ENCODE assay signal across 10 mouse cellular contexts in the genomic region with DNA sequence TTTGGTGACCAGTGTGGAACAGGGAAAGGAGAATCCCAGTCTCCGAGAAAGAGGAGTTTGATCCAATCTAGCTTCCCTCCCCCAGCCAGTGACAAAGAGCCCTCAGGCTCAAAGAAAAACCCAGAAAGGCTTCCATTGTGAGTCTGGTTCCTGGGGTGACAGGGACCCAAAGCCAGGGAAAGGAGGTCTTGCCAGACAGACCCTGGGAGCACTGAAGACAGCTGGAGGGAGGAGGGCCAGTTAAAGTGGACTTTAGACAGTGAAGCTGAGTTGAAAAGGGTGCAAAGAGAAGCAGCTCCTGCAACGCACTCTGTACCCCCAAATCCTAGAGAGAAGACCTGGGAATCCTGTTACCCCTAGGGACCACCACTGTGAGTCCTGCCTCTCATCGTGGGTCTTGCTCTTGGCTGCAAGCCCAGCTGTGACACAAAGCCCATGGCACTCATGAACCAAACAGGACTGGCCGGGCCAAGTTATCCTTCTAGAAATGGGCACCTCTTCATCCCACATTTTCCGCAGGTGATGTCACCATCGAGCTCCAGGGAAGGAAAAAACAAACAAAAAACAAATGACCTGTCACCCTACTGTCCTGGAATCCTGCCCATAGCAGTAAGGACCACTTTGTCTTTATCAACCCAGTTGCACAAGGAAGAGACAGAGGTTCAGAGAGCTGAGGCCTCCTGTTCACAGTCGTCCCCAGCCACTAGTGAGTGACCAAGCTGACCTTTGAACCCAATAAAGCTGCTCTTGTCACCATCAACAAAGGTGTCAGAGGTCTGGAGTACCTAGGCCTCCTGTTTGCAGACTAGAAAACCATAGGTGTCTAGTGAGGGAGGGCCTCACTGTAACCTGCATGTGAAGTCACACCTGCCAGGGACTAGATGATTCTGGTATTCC. TPM values are rescaled to one million over a fixed set of nuclear protein-coding genes. Genes with fewer than 3 reads are reported as not detected.
DNase-seq lines count a peak whose midpoint lies in the region; ATAC-seq and TF ChIP-seq lines count a peak whose summit lies in the region.
"Had no signal": no experiment of that assay in that cellular context is flagged by ENCODE, and none has a peak within 500 bp of the region (broad histone marks: within the 10 kb centered on the region; RNA-seq: fewer than 3 reads in every experiment).

No protein-coding gene starts in this region.

- no peak for ATAC-seq in embryonic facial prominence, embryonic 13.5 days (ENCODE audit: insufficient number of reproducible peaks, insufficient read depth, low FRiP score, low TSS enrichment, low read depth)
- ATAC-seq in liver, embryonic 11.5 days (replicated peaks; ENCODE audit: low FRiP score): no peak
- peak; percentile 69 for ATAC-seq in forebrain, embryonic 14.5 days

- TF ChIP-seq POLR2A in liver, adult 2 months (IDR thresholded peaks at IDR 0.05; ENCODE audit: extremely low read depth, insufficient read depth, low read length): no peak

- H3K27me3 ChIP-seq in embryonic facial prominence, embryonic 13.5 days: no peaks in the 10 kb centered on the region
- H3K27me3 ChIP-seq in embryonic facial prominence, embryonic 10.5 days (replicated peaks; ENCODE audit: low read depth, poor library complexity, severe bottlenecking): no peaks in the 10 kb centered on the region
- H3K27me3 ChIP-seq in liver, adult 2 months (ENCODE audit: control insufficient read depth, insufficient read depth, low read length): no peaks in the 10 kb centered on the region
- no peaks in the 10 kb centered on the region for H3K27me3 ChIP-seq in liver, embryonic 11.5 days (replicated peaks; ENCODE audit: control insufficient read depth, insufficient read depth, low read length)
- no peaks in the 10 kb centered on the region for H3K27me3 ChIP-seq in forebrain, embryonic 14.5 days (replicated peaks; ENCODE audit: control insufficient read depth, insufficient read depth, low read length)

- WGBS in embryonic facial prominence, embryonic 13.5 days: 72% methylated on average over 7 of the region's 7 CpGs
- WGBS in embryonic facial prominence, embryonic 10.5 days: 73% methylated on average over 7 of the region's 7 CpGs
- WGBS in liver, adult 2 months: 34% methylated on average over 7 of the region's 7 CpGs
- WGBS in liver, embryonic 11.5 days: 73% methylated on average over 7 of the region's 7 CpGs
- 45% methylated on average over 7 of the region's 7 CpGs for WGBS in forebrain, embryonic 14.5 days

- peak overlapping the region; percentile 44; the same call in 1 of the 2 replicates for H3K27ac ChIP-seq in embryonic facial prominence, embryonic 13.5 days
- H3K27ac ChIP-seq in embryonic facial prominence, embryonic 10.5 days (replicated peaks): no peak overlapping the region
- H3K27ac ChIP-seq in liver, adult 2 months (replicated peaks; ENCODE audit: insufficient read depth, low read depth, low read length): peak overlapping the region; percentile 56
- H3K27ac ChIP-seq in liver, embryonic 11.5 days (ENCODE audit: low read depth, low read length): no peak overlapping the region
- H3K27ac ChIP-seq in forebrain, embryonic 14.5 days (ENCODE audit: low read depth, low read length): peak overlapping the region; percentile 61

- H3K36me3 ChIP-seq in embryonic facial prominence, embryonic 13.5 days: no peaks in the 10 kb centered on the region
- no peaks in the 10 kb centered on the region for H3K36me3 ChIP-seq in embryonic facial prominence, embryonic 10.5 days (replicated peaks)
- H3K36me3 ChIP-seq in liver, adult 2 months (ENCODE audit: control insufficient read depth, insufficient read depth, low read length): no peaks in the 10 kb centered on the region
- H3K36me3 ChIP-seq in liver, embryonic 11.5 days (ENCODE audit: control insufficient read depth, insufficient read depth, low read length): no peaks in the 10 kb centered on the region
- no peaks in the 10 kb centered on the region for H3K36me3 ChIP-seq in forebrain, embryonic 14.5 days (ENCODE audit: control insufficient read depth, insufficient read depth, low read length)

- TF ChIP-seq CTCF in liver, adult 2 months (IDR thresholded peaks at IDR 0.05; ENCODE audit: low read depth, low read length): no peak

- DNase-seq in embryonic facial prominence, embryonic 10.5 days (ENCODE audit: low spot score): no peak
- DNase-seq in liver, adult 2 months (ENCODE audit: extremely low read depth, low read depth, low spot score): peak; percentile 79
- no peak for DNase-seq in liver, embryonic 11.5 days (ENCODE audit: low spot score)
- peak; percentile 66 for DNase-seq in forebrain, embryonic 14.5 days (ENCODE audit: low spot score)
- peak; percentile 55 to 62 for DNase-seq in layer of hippocampus, postnatal 36 days
- DNase-seq in gastrocnemius, postnatal 25 days: no peak
- DNase-seq in lung, adult 18-20 months: no peak

- no peak overlapping the region for H3K4me2 ChIP-seq in embryonic facial prominence, embryonic 13.5 days
- H3K4me2 ChIP-seq in liver, embryonic 11.5 days: no peak overlapping the region
- no peak overlapping the region for H3K4me2 ChIP-seq in forebrain, embryonic 14.5 days (ENCODE audit: low read length)

- H3K9ac ChIP-seq in embryonic facial prominence, embryonic 13.5 days: no peak overlapping the region
- H3K9ac ChIP-seq in liver, adult 2 months (ENCODE audit: low read depth, low read length): no peak overlapping the region
- H3K9ac ChIP-seq in liver, embryonic 11.5 days (ENCODE audit: low read depth, low read length): no peak overlapping the region
- no peak overlapping the region for H3K9ac ChIP-seq in forebrain, embryonic 14.5 days (ENCODE audit: low read length)

- no peaks in the 10 kb centered on the region for H3K9me3 ChIP-seq in embryonic facial prominence, embryonic 13.5 days
- no peaks in the 10 kb centered on the region for H3K9me3 ChIP-seq in embryonic facial prominence, embryonic 10.5 days
- no peaks in the 10 kb centered on the region for H3K9me3 ChIP-seq in liver, embryonic 11.5 days (ENCODE audit: control insufficient read depth, low read length)
- no peaks in the 10 kb centered on the region for H3K9me3 ChIP-seq in forebrain, embryonic 14.5 days (replicated peaks; ENCODE audit: control insufficient read depth, low read length)

- H3K4me1 ChIP-seq in embryonic facial prominence, embryonic 13.5 days: no peaks in the 10 kb centered on the region
- H3K4me1 ChIP-seq in embryonic facial prominence, embryonic 10.5 days: no peaks in the 10 kb centered on the region; the same call in 1 of the 2 replicates
- H3K4me1 ChIP-seq in liver, adult 2 months (ENCODE audit: control insufficient read depth, insufficient read depth, low read length): peaks cover 14% of the 10 kb centered on the region
- H3K4me1 ChIP-seq in liver, embryonic 11.5 days (replicated peaks; ENCODE audit: control insufficient read depth, insufficient read depth, low read length): no peaks in the 10 kb centered on the region
- H3K4me1 ChIP-seq in forebrain, embryonic 14.5 days (ENCODE audit: control insufficient read depth, insufficient read depth, low read length): peaks cover 7% of the 10 kb centered on the region; the same call in 1 of the 2 replicates

- H3K79me2 ChIP-seq in liver, adult 2 months (ENCODE audit: control insufficient read depth, insufficient read depth, low read length): no peaks in the 10 kb centered on the region

- no peak overlapping the region for H3K4me3 ChIP-seq in embryonic facial prominence, embryonic 13.5 days
- H3K4me3 ChIP-seq in embryonic facial prominence, embryonic 10.5 days: no peak overlapping the region
- no peak overlapping the region for H3K4me3 ChIP-seq in liver, adult 2 months (ENCODE audit: insufficient read depth, low read depth, low read length)
- no peak overlapping the region for H3K4me3 ChIP-seq in liver, embryonic 11.5 days (ENCODE audit: low read depth, low read length)
- H3K4me3 ChIP-seq in forebrain, embryonic 14.5 days (ENCODE audit: low read depth, low read length): no peak overlapping the region
- H3K4me3 ChIP-seq: megakaryocyte, embryonic 14.5 days had no signal

RNA-seq across cellular contexts. Expression of a gene that starts 11.2 kb away (rescaled TPM):
- polyA plus RNA-seq in embryonic facial prominence, embryonic 13.5 days (2015; fragmentation: Nextera tagmentation; extraction: Ambion mirVana): not detected in 2 replicates
- polyA plus RNA-seq in embryonic facial prominence, embryonic 10.5 days (2016; fragmentation: Nextera tagmentation; extraction: Ambion mirVana): not detected in 2 replicates
- total RNA-seq in liver, adult 2 months (2014; rRNA removed): not detected in 2 replicates
- polyA plus RNA-seq in liver, adult 2 months (2012; rRNA removed): not detected in 2 replicates
- polyA plus RNA-seq in liver, embryonic 11.5 days (2014; fragmentation: Nextera tagmentation; extraction: Ambion mirVana): not detected in 2 replicates
- polyA plus RNA-seq in forebrain, embryonic 14.5 days (2014; fragmentation: Nextera tagmentation; extraction: Ambion mirVana): not detected in 2 replicates
- not detected for total RNA-seq in layer of hippocampus, postnatal 36 days (2021)
- not detected for total RNA-seq in gastrocnemius, postnatal 25 days (2021)
- polyA plus RNA-seq: embryonic facial prominence, embryonic 11.5 days had no signal

RNA-seq across cellular contexts. Expression of a gene that starts 21.2 kb away (rescaled TPM):
- polyA plus RNA-seq in embryonic facial prominence, embryonic 13.5 days (2015; fragmentation: Nextera tagmentation; extraction: Ambion mirVana): 22.6 and 25.9 TPM in 2 replicates
- polyA plus RNA-seq in embryonic facial prominence, embryonic 10.5 days (2016; fragmentation: Nextera tagmentation; extraction: Ambion mirVana): 10.4 and 12.7 TPM in 2 replicates
- total RNA-seq in liver, adult 2 months (2014; rRNA removed): 303 and 343 TPM in 2 replicates
- 621 and 686 TPM in 2 replicates for polyA plus RNA-seq in liver, adult 2 months (2012; rRNA removed)
- polyA plus RNA-seq in liver, embryonic 11.5 days (2014; fragmentation: Nextera tagmentation; extraction: Ambion mirVana): 95.3 and 98.9 TPM in 2 replicates
- 27.0 and 27.4 TPM in 2 replicates for polyA plus RNA-seq in forebrain, embryonic 14.5 days (2014; fragmentation: Nextera tagmentation; extraction: Ambion mirVana)
- 10 to 100 TPM; 37.7 to 40.9 TPM for total RNA-seq in layer of hippocampus, postnatal 36 days (2021)
- 10 to 100 TPM; 18.4 to 26.5 TPM for total RNA-seq in gastrocnemius, postnatal 25 days (2021)

RNA-seq across cellular contexts. Expression of a gene that starts 21.7 kb away (rescaled TPM):
- 2.6 and 2.8 TPM in 2 replicates for polyA plus RNA-seq in embryonic facial prominence, embryonic 13.5 days (2015; fragmentation: Nextera tagmentation; extraction: Ambion mirVana)
- polyA plus RNA-seq in embryonic facial prominence, embryonic 10.5 days (2016; fragmentation: Nextera tagmentation; extraction: Ambion mirVana): 0.98 and 1.1 TPM in 2 replicates
- 86.0 and 106 TPM in 2 replicates for total RNA-seq in liver, adult 2 months (2014; rRNA removed)
- 377 and 408 TPM in 2 replicates for polyA plus RNA-seq in liver, adult 2 months (2012; rRNA removed)
- 5.1 TPM in 2 replicates for polyA plus RNA-seq in liver, embryonic 11.5 days (2014; fragmentation: Nextera tagmentation; extraction: Ambion mirVana)
- 5.9 and 6.1 TPM in 2 replicates for polyA plus RNA-seq in forebrain, embryonic 14.5 days (2014; fragmentation: Nextera tagmentation; extraction: Ambion mirVana)
- total RNA-seq in layer of hippocampus, postnatal 36 days (2021): 10 to 100 TPM; 24.6 to 30.7 TPM
- 10 to 100 TPM; 55.7 to 56.8 TPM for total RNA-seq in gastrocnemius, postnatal 25 days (2021)

RNA-seq across cellular contexts. Expression of a gene that starts 43.9 kb away (rescaled TPM):
- polyA plus RNA-seq in embryonic facial prominence, embryonic 13.5 days (2015; fragmentation: Nextera tagmentation; extraction: Ambion mirVana): 49.5 and 50.6 TPM in 2 replicates
- 49.6 and 51.6 TPM in 2 replicates for polyA plus RNA-seq in embryonic facial prominence, embryonic 10.5 days (2016; fragmentation: Nextera tagmentation; extraction: Ambion mirVana)
- 1.2 and 2.6 TPM in 2 replicates for total RNA-seq in liver, adult 2 months (2014; rRNA removed)
- 8.6 and 10.4 TPM in 2 replicates for polyA plus RNA-seq in liver, adult 2 months (2012; rRNA removed)
- 17.1 and 19.2 TPM in 2 replicates for polyA plus RNA-seq in liver, embryonic 11.5 days (2014; fragmentation: Nextera tagmentation; extraction: Ambion mirVana)
- 110 and 113 TPM in 2 replicates for polyA plus RNA-seq in forebrain, embryonic 14.5 days (2014; fragmentation: Nextera tagmentation; extraction: Ambion mirVana)
- 100 to 1,000 TPM; 248 TPM for total RNA-seq in layer of hippocampus, postnatal 36 days (2021)
- 10 to 100 TPM; 15.8 to 22.8 TPM for total RNA-seq in gastrocnemius, postnatal 25 days (2021)

RNA-seq across cellular contexts. Expression of a gene that starts 58.9 kb away (rescaled TPM):
- 1.6 and 1.9 TPM in 2 replicates for polyA plus RNA-seq in embryonic facial prominence, embryonic 13.5 days (2015; fragmentation: Nextera tagmentation; extraction: Ambion mirVana)
- polyA plus RNA-seq in embryonic facial prominence, embryonic 10.5 days (2016; fragmentation: Nextera tagmentation; extraction: Ambion mirVana): 2.1 and 2.2 TPM in 2 replicates
- 1.8 and 3.2 TPM in 2 replicates for total RNA-seq in liver, adult 2 months (2014; rRNA removed)
- polyA plus RNA-seq in liver, adult 2 months (2012; rRNA removed): 2.1 and 3.6 TPM in 2 replicates
- polyA plus RNA-seq in liver, embryonic 11.5 days (2014; fragmentation: Nextera tagmentation; extraction: Ambion mirVana): 7.7 and 9.5 TPM in 2 replicates
- 0.44 and 0.74 TPM in 2 replicates for polyA plus RNA-seq in forebrain, embryonic 14.5 days (2014; fragmentation: Nextera tagmentation; extraction: Ambion mirVana)
- 1 to 10 TPM; 1.1 to 2.1 TPM for total RNA-seq in layer of hippocampus, postnatal 36 days (2021)
- 1 to 10 TPM in 1 of 2 experiments, under 1 TPM in 1; 0.95 to 2.4 TPM for total RNA-seq in gastrocnemius, postnatal 25 days (2021)

Comparison
In these comparisons a context has a peak if more than half of its experiments do, and no peak if none do; other contexts are left out.
1. H3K27ac ChIP-seq: peak in embryonic facial prominence, embryonic 13.5 days (single experiment), liver, adult 2 months (single experiment) and forebrain, embryonic 14.5 days (single experiment); none in embryonic facial prominence, embryonic 10.5 days (single experiment) and liver, embryonic 11.5 days (single experiment).
2. DNase-seq: peak in liver, adult 2 months (single experiment), forebrain, embryonic 14.5 days (single experiment) and layer of hippocampus, postnatal 36 days (2 of 2); none in embryonic facial prominence, embryonic 10.5 days (single experiment), liver, embryonic 11.5 days (single experiment), gastrocnemius, postnatal 25 days (single experiment) and lung, adult 18-20 months (0 of 2).
3. RNA of a gene that starts 21.7 kb away (polyA plus RNA-seq): 377 to 408 TPM in liver, adult 2 months; 5.9 to 6.1 TPM in forebrain, embryonic 14.5 days, 5.1 TPM in liver, embryonic 11.5 days, 2.6 to 2.8 TPM in embryonic facial prominence, embryonic 13.5 days and 0.98 to 1.1 TPM in embryonic facial prominence, embryonic 10.5 days; every median in the first group is over 10 times any median in the second.